Mouse (Mus musculus): ENCODE measurements at regions not wholly inside any gene's neighbourhood (a gene's known extent, or its start where the extent isn't known, plus 50 kb on each side); places are given as distances from the start of the nearest gene placed in this dataset.

- H3K4me3 ChIP-seq (ENCODE audit: low read depth, low read length) = no peak overlapping the region
- TF ChIP-seq CTCF (IDR thresholded peaks at IDR 0.05) (no peak), EP300 (IDR thresholded peaks at IDR 0.05) (no peak)
- H3K27me3 ChIP-seq (replicated peaks; ENCODE audit: insufficient read depth, low read length) = no peaks in the 10 kb centered on the region
- H3K36me3 ChIP-seq (ENCODE audit: insufficient read depth, low read length) = no peaks in the 10 kb centered on the region
- DNase-seq (ENCODE audit: low spot score) (no peak), ATAC-seq (no peak)
- WGBS = 62% methylated on average over 2 of the region's 2 CpGs
- H3K4me1 ChIP-seq (ENCODE audit: insufficient read depth, low read depth, low read length) = no peaks in the 10 kb centered on the region
- H3K9me3 ChIP-seq (ENCODE audit: low read length) = no peaks in the 10 kb centered on the region
- no peak overlapping the region for H3K4me2 ChIP-seq (replicated peaks; ENCODE audit: low read depth, low read length)
- no peak overlapping the region for H3K9ac ChIP-seq (replicated peaks; ENCODE audit: low read depth)
- H3K27ac ChIP-seq (ENCODE audit: low read length) = no peak overlapping the region
Measured at GRCm38 (mm10) chr8:87264999-87265398, 207.4 kb downstream of the Cbln1 start.

GRCm38 (mm10) chr8:87260305-87260704, 212.1 kb downstream of the Cbln1 start:
- DNase-seq (ENCODE audit: low spot score) (no peak), ATAC-seq (no peak)
- WGBS = 73% methylated on average over 2 of the region's 2 CpGs
- Histone ChIP-seq H3K4me1 (ENCODE audit: insufficient read depth, low read depth, low read length) (no peaks in the 10 kb centered on the region), H3K27me3 (replicated peaks; ENCODE audit: insufficient read depth, low read length) (no peaks in the 10 kb centered on the region), H3K9me3 (ENCODE audit: low read length) (no peaks in the 10 kb centered on the region), H3K4me2 (replicated peaks; ENCODE audit: low read depth, low read length) (no peak overlapping the region), H3K9ac (replicated peaks; ENCODE audit: low read depth) (no peak overlapping the region), H3K4me3 (ENCODE audit: low read depth, low read length) (no peak overlapping the region), H3K36me3 (ENCODE audit: insufficient read depth, low read length) (no peaks in the 10 kb centered on the region), H3K27ac (ENCODE audit: low read length) (no peak overlapping the region)
- TF ChIP-seq EP300 (IDR thresholded peaks at IDR 0.05) (no peak), CTCF (IDR thresholded peaks at IDR 0.05) (no peak)

- H3K27me3 ChIP-seq (replicated peaks; ENCODE audit: insufficient read depth, low read length) = no peaks in the 10 kb centered on the region
- H3K4me1 ChIP-seq (ENCODE audit: insufficient read depth, low read depth, low read length) = no peaks in the 10 kb centered on the region
- 36% methylated on average over 2 of the region's 2 CpGs for WGBS
- no peak for DNase-seq (ENCODE audit: low spot score)
- no peak for TF ChIP-seq CTCF (IDR thresholded peaks at IDR 0.05)
- TF ChIP-seq EP300 (IDR thresholded peaks at IDR 0.05) = no peak
- no peak overlapping the region for H3K4me2 ChIP-seq (replicated peaks; ENCODE audit: low read depth, low read length)
- no peaks in the 10 kb centered on the region for H3K9me3 ChIP-seq (ENCODE audit: low read length)
- no peak overlapping the region for H3K27ac ChIP-seq (ENCODE audit: low read length)
- no peaks in the 10 kb centered on the region for H3K36me3 ChIP-seq (ENCODE audit: insufficient read depth, low read length)
- ATAC-seq = no peak
- H3K4me3 ChIP-seq (ENCODE audit: low read depth, low read length) = no peak overlapping the region
- H3K9ac ChIP-seq (replicated peaks; ENCODE audit: low read depth) = no peak overlapping the region
Measured at GRCm38 (mm10) chr8:87242681-87243080, 229.7 kb downstream of the Cbln1 start.

- no peak for ATAC-seq
- Histone ChIP-seq H3K36me3 (ENCODE audit: insufficient read depth, low read length) (no peaks in the 10 kb centered on the region), H3K27me3 (replicated peaks; ENCODE audit: insufficient read depth, low read length) (no peaks in the 10 kb centered on the region), H3K9ac (replicated peaks; ENCODE audit: low read depth) (no peak overlapping the region), H3K4me2 (replicated peaks; ENCODE audit: low read depth, low read length) (no peak overlapping the region), H3K4me1 (ENCODE audit: insufficient read depth, low read depth, low read length) (no peaks in the 10 kb centered on the region), H3K9me3 (ENCODE audit: low read length) (no peaks in the 10 kb centered on the region), H3K27ac (ENCODE audit: low read length) (no peak overlapping the region), H3K4me3 (ENCODE audit: low read depth, low read length) (no peak overlapping the region)
- TF ChIP-seq CTCF (IDR thresholded peaks at IDR 0.05) (no peak), EP300 (IDR thresholded peaks at IDR 0.05) (no peak)
- no peak for DNase-seq (ENCODE audit: low spot score)
- 76% methylated on average over 6 of the region's 7 CpGs for WGBS
Measured at GRCm38 (mm10) chr8:87237181-87237580, 235.2 kb downstream of the Cbln1 start.

- Histone ChIP-seq H3K4me3 (ENCODE audit: low read depth, low read length) (no peak overlapping the region), H3K9ac (replicated peaks; ENCODE audit: low read depth) (no peak overlapping the region), H3K27me3 (replicated peaks; ENCODE audit: insufficient read depth, low read length) (no peaks in the 10 kb centered on the region), H3K27ac (ENCODE audit: low read length) (no peak overlapping the region), H3K4me1 (ENCODE audit: insufficient read depth, low read depth, low read length) (no peaks in the 10 kb centered on the region), H3K36me3 (ENCODE audit: insufficient read depth, low read length) (no peaks in the 10 kb centered on the region), H3K9me3 (ENCODE audit: low read length) (no peaks in the 10 kb centered on the region), H3K4me2 (replicated peaks; ENCODE audit: low read depth, low read length) (no peak overlapping the region)
- WGBS = 50% methylated on average over 11 of the region's 11 CpGs
- ATAC-seq = no peak
- TF ChIP-seq CTCF (IDR thresholded peaks at IDR 0.05) (no peak), EP300 (IDR thresholded peaks at IDR 0.05) (no peak)
- no peak for DNase-seq (ENCODE audit: low spot score)
Measured at GRCm38 (mm10) chr8:87236438-87236837, 236.0 kb downstream of the Cbln1 start.

GRCm38 (mm10) chr8:87235341-87236075, 236.9 kb downstream of the Cbln1 start:
- H3K27ac ChIP-seq (ENCODE audit: low read length) = no peak overlapping the region
- ATAC-seq (no peak), DNase-seq (ENCODE audit: low spot score) (no peak)
- H3K27me3 ChIP-seq (replicated peaks; ENCODE audit: insufficient read depth, low read length) = no peaks in the 10 kb centered on the region
- H3K4me1 ChIP-seq (ENCODE audit: insufficient read depth, low read depth, low read length) = no peaks in the 10 kb centered on the region
- WGBS = 44% methylated on average over 18 of the region's 18 CpGs
- no peak overlapping the region for H3K9ac ChIP-seq (replicated peaks; ENCODE audit: low read depth)
- no peak overlapping the region for H3K4me3 ChIP-seq (ENCODE audit: low read depth, low read length)
- no peaks in the 10 kb centered on the region for H3K36me3 ChIP-seq (ENCODE audit: insufficient read depth, low read length)
- no peak overlapping the region for H3K4me2 ChIP-seq (replicated peaks; ENCODE audit: low read depth, low read length)
- H3K9me3 ChIP-seq (ENCODE audit: low read length) = no peaks in the 10 kb centered on the region
- TF ChIP-seq EP300 (IDR thresholded peaks at IDR 0.05) = no peak
- TF ChIP-seq CTCF (IDR thresholded peaks at IDR 0.05) = no peak

All from lung, postnatal 0 days (tissue).